Mouse (Mus musculus): Measurements from ENCODE around the gene Slc35e3.

DNA sequence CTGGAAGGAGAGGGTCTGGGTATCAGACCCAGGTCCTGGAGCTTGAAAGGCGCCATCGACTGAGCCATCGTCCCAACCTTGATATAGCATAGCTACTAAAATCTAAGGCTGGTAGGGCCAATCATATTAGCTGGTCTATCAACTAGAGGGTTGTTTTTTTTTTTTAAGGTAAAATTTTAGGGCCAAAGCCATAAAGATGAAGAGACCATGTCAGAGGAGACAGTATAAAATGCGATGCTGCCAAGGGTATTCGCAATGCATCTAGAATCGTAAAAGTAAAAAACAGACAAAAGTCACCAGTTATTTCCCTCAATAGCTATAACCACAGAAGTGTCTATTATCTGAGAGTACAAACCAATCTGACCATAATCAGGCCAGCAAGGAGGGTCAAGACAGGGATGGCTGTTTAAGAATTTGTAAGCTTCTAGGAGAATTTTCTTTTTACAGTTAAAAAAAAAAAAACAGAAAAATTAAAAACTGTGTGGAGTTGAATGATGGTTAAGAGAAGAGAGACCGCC is 6.2 kb upstream of the Slc35e3 start:
- TF ChIP-seq CTCF (IDR thresholded peaks at IDR 0.05; ENCODE audit: low read depth, low read length) (no peak), EP300 (IDR thresholded peaks at IDR 0.05; ENCODE audit: insufficient read depth, low read depth, low read length) (no peak), POLR2A (IDR thresholded peaks at IDR 0.05; ENCODE audit: insufficient read depth, low read length) (no peak)
